Mouse (Mus musculus) embryonic facial prominence, embryonic 14.5 days (tissue): ENCODE data around the gene Gtpbp6. TPM values are rescaled to one million over a fixed set of nuclear protein-coding genes. Genes with fewer than 3 reads are reported as not detected.

Source experiments
- ATAC-seq: fragments of 200-750 bp; cut with Nextera tagmentation; 2 replicates; pipeline ENCODE4 v1.8.0; 2017; ENCODE audit warnings: low read depth, moderate number of reproducible peaks, moderate TSS enrichment
- DNase-seq: peaks from one replicate; pipeline ENCODE4 v3.0.0-alpha.2; 2015; ENCODE audit warnings: low spot score
- H3K27ac ChIP-seq: fragments of 300-500 bp; sonication (generic); replicated peaks from 2 replicates; pipeline ENCODE4 v1.5.1; 2014; ENCODE audit warnings: low read depth, mild to moderate bottlenecking, low read length, moderate library complexity
- H3K27me3 ChIP-seq: fragments of 300-500 bp; sonication (generic); replicated peaks from 2 replicates; pipeline ENCODE4 v1.6.1; 2014; ENCODE audit warnings: low read length; ENCODE audit not compliant: control insufficient read depth, insufficient read depth
- H3K36me3 ChIP-seq: fragments of 300-500 bp; sonication (generic); 2 replicates; pipeline ENCODE4 v1.6.1; 2014; ENCODE audit warnings: low read length, mixed read lengths; ENCODE audit not compliant: control insufficient read depth, insufficient read depth
- H3K4me1 ChIP-seq: fragments of 300-500 bp; sonication (generic); 2 replicates; pipeline ENCODE4 v1.6.1; 2014; ENCODE audit warnings: antibody characterized with exemption, low read length; ENCODE audit not compliant: control insufficient read depth, insufficient read depth
- H3K4me2 ChIP-seq: fragments of 300-500 bp; sonication (generic); 2 replicates; pipeline ENCODE4 v1.6.1; 2014; ENCODE audit warnings: low read depth, mild to moderate bottlenecking, low read length, moderate library complexity, mixed read lengths
- H3K4me3 ChIP-seq: fragments of 300-500 bp; sonication (generic); 2 replicates; pipeline ENCODE4 v1.5.1; 2014; ENCODE audit warnings: low read depth, mild to moderate bottlenecking, low read length
- H3K9ac ChIP-seq: fragments of 300-500 bp; sonication (generic); 2 replicates; pipeline ENCODE4 v1.6.1; 2014; ENCODE audit warnings: low read depth, mild to moderate bottlenecking, low read length, moderate library complexity, mixed read lengths
- H3K9me3 ChIP-seq: fragments of 300-500 bp; sonication (generic); 2 replicates; pipeline ENCODE4 v1.6.1; 2016; ENCODE audit warnings: low read length; ENCODE audit not compliant: control insufficient read depth
- WGBS: fragments of 180-500 bp; shearing (Covaris S2); extraction: QIAGEN DNeasy Blood & Tissue Kit; methylation state at CpG from one replicate; pipeline ENCODE4 v1.1.7; 2014; 5-methylcytosine and 5-hydroxymethylcytosine counted together
- polyA plus RNA-seq: library from polyadenylated mRNA; unstranded; fragments of >200 nt; fragmentation: Nextera tagmentation; extraction: Ambion mirVana; gene quantifications from 2 replicates; pipeline ENCODE4 v1.2.1, GENCODE M21; 2014

Gene Gtpbp6
- polyA plus RNA-seq, 1 experiment from 2014 or later = 25.8 TPM

DNA sequence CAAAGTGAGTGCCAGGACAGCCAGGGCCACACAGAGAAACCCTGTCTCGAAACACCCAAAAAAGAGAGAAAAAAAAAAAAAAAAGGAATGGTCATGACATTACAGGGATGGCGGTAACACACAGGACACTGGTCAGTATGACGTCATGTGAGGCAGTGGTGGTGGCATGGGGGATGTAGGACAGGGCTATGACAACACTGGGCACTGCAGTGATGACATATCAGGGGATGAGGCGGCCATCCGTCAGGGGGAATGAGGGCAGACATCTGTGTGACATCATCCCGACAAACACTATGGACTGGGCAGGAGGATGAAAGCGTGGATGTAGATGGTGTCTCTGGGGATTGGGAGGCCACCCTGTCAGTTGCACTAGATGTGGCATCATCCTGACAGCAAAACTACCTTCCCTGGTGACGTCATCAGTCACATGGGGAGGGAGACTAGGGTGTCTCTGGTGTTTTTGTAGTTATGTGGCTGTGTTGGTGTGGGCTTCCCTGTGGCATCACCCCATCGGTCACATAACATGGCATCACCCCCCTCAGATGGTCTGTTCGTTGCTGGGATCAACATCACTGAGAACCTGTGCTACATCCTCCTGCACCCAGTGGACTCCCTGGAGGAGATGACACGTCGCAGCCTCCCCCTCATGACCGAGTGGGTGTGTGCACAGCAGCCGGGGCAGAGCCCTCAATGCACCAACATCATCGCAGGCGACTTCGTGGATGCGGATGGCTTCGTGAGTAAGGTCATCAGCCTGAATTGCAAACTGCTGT lies 5.0 kb downstream of the Gtpbp6 start:
- H3K4me3 ChIP-seq = no peak overlapping the region
- no peak for ATAC-seq
- no peak overlapping the region for H3K9ac ChIP-seq
- H3K27ac ChIP-seq = no peak overlapping the region
- no peak overlapping the region for H3K4me2 ChIP-seq
- DNase-seq = no peak
- peaks cover 40% of the 10 kb centered on the region for H3K36me3 ChIP-seq
- WGBS = 96% methylated on average over 19 of the region's 19 CpGs
- peaks cover 32% of the 10 kb centered on the region for H3K4me1 ChIP-seq
- H3K27me3 ChIP-seq = no peaks in the 10 kb centered on the region
- H3K9me3 ChIP-seq = no peaks in the 10 kb centered on the region

DNA sequence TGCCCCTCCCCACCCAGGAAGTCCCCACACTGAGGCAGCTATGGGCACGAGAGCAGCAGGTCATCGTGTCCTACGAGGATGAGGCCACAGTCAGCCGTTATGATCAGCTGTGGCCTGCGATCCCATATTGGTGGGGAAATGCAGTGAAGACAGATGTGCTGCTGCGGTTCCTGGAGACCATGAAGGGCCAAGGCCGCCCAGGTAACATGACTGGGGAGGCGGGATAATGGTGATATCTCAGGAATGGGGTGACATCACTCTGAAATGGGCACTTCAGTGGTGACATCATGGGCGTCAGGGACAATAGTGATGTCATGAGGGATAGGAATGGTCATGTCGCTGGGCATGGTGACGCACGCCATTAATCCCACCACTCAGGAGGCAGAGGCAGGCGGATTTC lies 5.6 kb downstream of the Gtpbp6 start:
- no peaks in the 10 kb centered on the region for H3K27me3 ChIP-seq
- peaks cover 40% of the 10 kb centered on the region for H3K36me3 ChIP-seq
- H3K9me3 ChIP-seq = no peaks in the 10 kb centered on the region
- no peak overlapping the region for H3K4me3 ChIP-seq
- 91% methylated on average over 13 of the region's 13 CpGs for WGBS
- no peak overlapping the region for H3K27ac ChIP-seq
- H3K4me1 ChIP-seq = peaks cover 32% of the 10 kb centered on the region
- ATAC-seq (no peak), DNase-seq (no peak)
- H3K4me2 ChIP-seq = peak overlapping the region; percentile 75; the same call in 1 of the 2 replicates
- H3K9ac ChIP-seq = no peak overlapping the region

DNA sequence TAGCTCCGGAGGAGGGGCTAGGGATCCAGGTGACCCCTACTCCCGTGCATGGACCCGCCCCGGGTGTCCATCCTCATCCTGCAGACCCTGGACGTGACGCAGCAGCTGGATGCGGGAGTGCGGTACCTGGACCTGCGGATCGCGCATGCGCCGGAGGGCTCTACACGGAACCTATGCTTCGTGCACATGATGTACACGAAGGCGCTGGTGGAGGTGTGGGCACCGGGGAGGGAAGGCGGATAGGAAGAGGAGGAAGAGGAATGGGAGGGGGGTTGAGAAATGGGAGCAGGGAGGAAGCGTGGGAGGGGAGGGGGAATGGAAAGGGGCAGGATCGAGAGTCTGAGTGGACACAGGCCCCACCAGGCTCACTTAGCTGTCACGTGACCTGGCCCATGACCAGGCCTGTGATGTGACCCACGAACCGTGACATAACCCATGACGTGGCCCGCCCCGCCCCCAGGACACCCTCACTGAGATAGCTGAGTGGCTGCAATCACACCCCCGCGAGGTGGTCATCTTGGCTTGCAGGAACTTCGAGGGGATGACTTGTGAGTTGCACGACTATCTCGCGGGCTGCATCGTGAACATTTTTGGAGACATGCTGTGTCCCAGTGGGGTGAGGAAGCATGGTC lies 6.2 kb downstream of the Gtpbp6 start:
- Histone ChIP-seq H3K27me3 (no peaks in the 10 kb centered on the region), H3K4me2 (peak overlapping the region; percentile 75), H3K27ac (no peak overlapping the region), H3K9me3 (no peaks in the 10 kb centered on the region), H3K9ac (peak overlapping the region; percentile 19; the same call in 1 of the 2 replicates), H3K4me3 (peak overlapping the region; percentile 35), H3K36me3 (peaks cover 40% of the 10 kb centered on the region), H3K4me1 (peaks cover 30% of the 10 kb centered on the region)
- 15% methylated on average over 29 of the region's 34 CpGs for WGBS
- peak; percentile 41 for DNase-seq
- ATAC-seq = 0 out of 2 replicates have a peak, but pooled peaks have one; percentile 14

DNA sequence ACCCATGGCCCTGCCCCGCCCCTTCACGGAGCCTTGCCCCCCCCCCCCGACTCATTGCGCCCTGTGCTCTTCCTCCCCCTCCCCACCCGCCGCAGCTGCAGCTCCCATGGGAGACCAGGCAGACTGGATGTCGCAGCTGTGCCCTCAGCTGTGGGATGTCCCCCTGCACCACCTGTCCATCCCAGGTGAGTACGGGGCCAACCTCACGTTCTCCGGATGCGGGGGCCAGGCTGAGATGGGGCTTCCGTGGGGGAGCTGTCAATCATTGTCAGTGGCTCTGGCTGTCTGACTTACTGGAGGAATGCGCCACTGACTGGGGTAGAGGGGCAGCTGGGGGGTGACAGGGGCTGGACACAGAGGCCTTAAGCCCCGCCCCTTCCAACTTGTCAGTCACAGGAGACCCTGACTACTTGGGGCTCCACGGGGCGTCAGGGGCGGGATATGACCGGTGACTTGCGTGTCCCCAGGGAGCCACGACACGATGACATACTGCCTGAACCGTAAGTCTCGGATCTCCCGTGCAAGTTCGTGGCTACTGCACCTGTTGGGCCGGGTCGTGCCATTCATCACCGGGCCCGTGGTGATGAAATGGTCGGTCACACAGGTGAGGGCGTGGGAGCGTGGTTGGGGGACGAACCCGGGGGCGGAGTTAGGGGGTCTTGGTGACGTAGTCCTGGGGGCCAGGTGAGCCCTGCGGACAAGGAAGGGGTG lies 6.9 kb downstream of the Gtpbp6 start:
- ATAC-seq = no peak
- peaks cover 26% of the 10 kb centered on the region for H3K4me1 ChIP-seq
- H3K27ac ChIP-seq = no peak overlapping the region
- 2% methylated on average over 31 of the region's 37 CpGs for WGBS
- no peaks in the 10 kb centered on the region for H3K9me3 ChIP-seq
- peak overlapping the region; percentile 75 for H3K4me2 ChIP-seq
- H3K9ac ChIP-seq = peak overlapping the region; percentile 19; the same call in 1 of the 2 replicates
- H3K27me3 ChIP-seq = no peaks in the 10 kb centered on the region
- peak overlapping the region; percentile 35 for H3K4me3 ChIP-seq
- DNase-seq = peak; percentile 51
- H3K36me3 ChIP-seq = peaks cover 33% of the 10 kb centered on the region

DNA sequence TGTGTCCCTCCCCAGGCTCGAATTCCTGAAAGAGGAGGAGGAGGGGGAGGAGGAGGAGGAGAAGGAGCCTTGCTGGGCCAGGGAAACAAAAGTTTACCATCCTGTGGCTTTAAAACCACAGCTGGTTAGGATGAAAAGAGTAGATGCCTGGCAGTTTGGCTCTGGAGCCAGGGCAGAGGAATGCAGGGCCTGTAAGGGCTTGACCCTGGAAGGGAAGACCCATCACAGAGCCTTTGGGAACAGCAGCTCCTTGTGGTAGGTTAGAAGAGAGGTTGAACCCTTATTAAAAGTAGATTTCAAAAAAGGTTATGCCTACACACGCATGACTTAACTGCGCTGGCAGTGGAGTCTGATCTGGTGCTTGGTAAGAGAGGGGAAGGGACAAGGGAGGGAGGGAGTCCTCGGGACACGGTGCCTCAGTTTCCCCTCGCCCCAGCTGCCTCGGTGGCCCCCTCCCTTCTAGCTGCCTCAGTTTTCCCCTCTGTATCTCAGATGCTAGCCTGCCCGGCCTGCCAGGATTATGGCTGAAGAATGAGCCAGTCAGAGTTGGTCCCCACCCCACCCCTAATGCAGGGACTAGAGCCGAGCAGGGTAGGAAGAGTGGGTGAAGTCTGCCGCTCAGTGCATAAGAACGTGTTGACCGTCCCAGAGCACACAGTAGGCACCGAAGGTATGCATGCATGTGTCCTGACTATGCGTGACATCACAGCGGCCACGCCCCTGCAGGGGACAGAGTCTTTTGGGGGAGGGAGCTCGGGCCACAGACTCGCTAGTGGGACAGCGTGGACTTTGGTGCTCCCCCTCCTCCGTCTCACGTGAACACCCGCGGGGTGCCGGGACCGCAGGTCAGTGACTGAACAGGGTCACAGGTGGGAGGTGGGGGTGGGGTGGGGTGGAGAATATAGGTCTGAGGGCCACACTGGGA lies 8.1 kb downstream of the Gtpbp6 start, which contains the start of gene Plcxd1:
Plcxd1 (plus strand) TSS at position 314 of the 925 bp plus-strand sequence.
- H3K4me1 ChIP-seq = peaks cover 26% of the 10 kb centered on the region
- 5% methylated on average over 24 of the region's 25 CpGs for WGBS
- peak within 1 kb of the TSS; percentile 35 for H3K4me3 ChIP-seq
- H3K27ac ChIP-seq = no peak within 1 kb of the TSS; the same call in 1 of the 2 replicates
- H3K9ac ChIP-seq = no peak within 1 kb of the TSS; the same call in 1 of the 2 replicates
- H3K36me3 ChIP-seq = peaks cover 22% of the 10 kb centered on the region
- ATAC-seq (peak; percentile 27; the same call in 1 of the 2 replicates), DNase-seq (peak; percentile 69)
- no peaks in the 10 kb centered on the region for H3K27me3 ChIP-seq
- H3K4me2 ChIP-seq = peak within 1 kb of the TSS; percentile 75
- no peaks in the 10 kb centered on the region for H3K9me3 ChIP-seq

DNA sequence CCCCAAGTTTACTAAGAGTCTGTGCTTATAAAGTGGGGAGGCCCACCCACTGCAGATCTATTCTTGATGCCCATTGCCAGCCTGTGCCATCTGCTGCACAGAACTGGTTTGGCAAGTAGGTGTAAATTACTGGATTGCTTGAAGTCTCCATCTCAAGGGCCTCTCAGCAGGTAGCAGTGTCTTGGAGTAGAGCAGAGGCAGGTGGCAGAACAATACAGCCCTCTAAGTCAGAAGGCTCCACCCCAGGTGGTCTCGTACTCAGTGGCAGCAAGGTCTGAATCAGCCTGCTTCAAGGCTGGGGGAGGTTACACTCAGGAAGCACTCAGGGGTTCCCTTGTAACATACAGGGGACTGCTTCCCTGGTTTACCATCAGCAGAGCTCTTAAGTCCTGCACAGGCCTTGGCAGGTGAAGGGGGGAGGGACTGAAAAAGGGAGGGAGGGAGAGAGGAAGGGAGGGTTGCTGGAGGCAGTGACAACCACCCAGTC lies 9.0 kb downstream of the Gtpbp6 start:
- WGBS = 27% methylated on average over 1 of the region's 1 CpGs
- DNase-seq (peak; percentile 58), ATAC-seq (peak; percentile 8; the same call in 1 of the 2 replicates)
- Histone ChIP-seq H3K36me3 (peaks cover 13% of the 10 kb centered on the region), H3K9ac (no peak overlapping the region), H3K4me2 (no peak overlapping the region), H3K4me3 (no peak overlapping the region), H3K27ac (no peak overlapping the region; the same call in 1 of the 2 replicates), H3K27me3 (no peaks in the 10 kb centered on the region), H3K4me1 (peaks cover 26% of the 10 kb centered on the region), H3K9me3 (no peaks in the 10 kb centered on the region)

DNA sequence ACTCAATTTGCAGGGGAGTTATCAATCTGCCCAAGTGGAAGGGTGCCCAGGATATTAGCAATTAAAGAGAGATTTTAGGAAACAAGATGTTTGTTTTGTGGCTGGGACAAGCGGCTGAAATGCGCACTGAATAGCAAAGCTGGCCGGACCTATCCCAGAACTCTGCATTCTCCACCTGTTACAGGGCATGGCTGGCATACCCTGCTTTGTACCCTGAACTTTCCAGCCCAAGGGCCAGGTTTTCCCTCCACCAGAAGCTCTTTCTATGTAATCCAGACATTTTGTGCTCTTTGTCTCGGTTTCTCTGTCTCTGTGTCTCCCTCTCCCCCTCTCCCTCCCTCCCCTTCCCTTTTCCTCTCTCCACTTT lies 13.2 kb downstream of the Gtpbp6 start:
- Histone ChIP-seq H3K36me3 (no peaks in the 10 kb centered on the region), H3K4me2 (peak overlapping the region; percentile 77), H3K9me3 (no peaks in the 10 kb centered on the region), H3K27me3 (no peaks in the 10 kb centered on the region), H3K9ac (peak overlapping the region; percentile 67), H3K4me1 (0 out of 2 replicates have a peak, but pooled peaks cover 3% of the 10 kb centered on the region), H3K27ac (no peak overlapping the region), H3K4me3 (peak overlapping the region; percentile 49)
- ATAC-seq (no peak), DNase-seq (no peak)
- 4% methylated on average over 4 of the region's 4 CpGs for whole genome bisulfite sequencing
